In the genomic region with DNA sequence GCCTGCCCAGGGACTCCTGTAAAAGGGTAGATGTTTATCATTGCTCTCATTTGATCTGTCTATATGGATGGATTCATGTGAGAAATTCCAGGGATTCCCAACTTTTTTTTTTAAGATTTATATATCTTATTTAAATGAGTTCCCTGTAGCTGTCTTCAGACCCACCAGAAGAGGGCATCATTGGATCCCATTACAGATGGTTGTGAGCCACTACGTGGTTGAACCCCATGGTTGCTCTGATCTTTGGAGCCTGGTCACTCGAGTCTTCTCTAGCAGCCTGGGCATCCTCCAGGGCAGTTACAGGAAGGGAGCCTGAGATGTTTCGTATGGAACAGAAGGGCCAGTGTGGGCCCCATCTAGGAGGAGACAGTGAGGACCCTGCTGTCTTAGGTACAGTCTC, we compare ENCODE assay signal across 20 mouse cellular contexts. TPM values are rescaled to one million over a fixed set of nuclear protein-coding genes. Genes with fewer than 3 reads are reported as not detected.
DNase-seq lines count a peak whose midpoint lies in the region; ATAC-seq and TF ChIP-seq lines count a peak whose summit lies in the region.
"Had no signal": no experiment of that assay in that cellular context is flagged by ENCODE, and none has a peak within 500 bp of the region (broad histone marks: within the 10 kb centered on the region; RNA-seq: fewer than 3 reads in every experiment).

No protein-coding gene starts in this region.

- TF ChIP-seq CTCF in gastrocnemius, adult 2 months (IDR thresholded peaks at IDR 0.05): peak; percentile 14; the same call in 1 of the 2 replicates

- intact Hi-C loops in gastrocnemius, adult 2 months (cut with DNase I): no loop called here

- H3K9me3 ChIP-seq in kidney, embryonic 16.5 days (ENCODE audit: low read length): no peaks in the 10 kb centered on the region
- H3K9me3 ChIP-seq: heart, embryonic 15.5 days had no signal

- H3K4me2 ChIP-seq in kidney, embryonic 16.5 days (replicated peaks; ENCODE audit: low read depth, low read length): no peak overlapping the region
- H3K4me2 ChIP-seq: heart, embryonic 15.5 days had no signal

- H3K9ac ChIP-seq in kidney, embryonic 16.5 days (replicated peaks; ENCODE audit: low read length): no peak overlapping the region
- H3K9ac ChIP-seq: heart, embryonic 15.5 days had no signal

- ATAC-seq in kidney, embryonic 16.5 days (ENCODE audit: low FRiP score, low TSS enrichment): no peak
- ATAC-seq in frontal cortex, adult (ENCODE audit: low TSS enrichment): no peak
- ATAC-seq: hindbrain, embryonic 16.5 days had no signal

- DNase-seq in gastrocnemius, adult 2 months: no peak
- DNase-seq in gastrocnemius, postnatal 4 days (ENCODE audit: low spot score in 2 of 2): no peak
- peak; percentile 43 for DNase-seq in kidney, adult 9 months
- DNase-seq in 3T3-L1 (ENCODE audit: low read depth, low spot score): peak; percentile 22
- peak; percentile 24 for DNase-seq in kidney, postnatal 14 days
- DNase-seq: cerebellum, adult 18-20 months; gastrocnemius, postnatal 10 days; heart, adult 18-20 months; heart, postnatal 4 days; lung, adult 2 months; lung, postnatal 36 days; retina, postnatal 1 day; right cerebral cortex, postnatal 4 days; thymus, postnatal 14 days had no signal

- WGBS in kidney, embryonic 16.5 days: 61% methylated on average over 3 of the region's 3 CpGs

- no peak overlapping the region for H3K4me3 ChIP-seq in gastrocnemius, adult 2 months
- H3K4me3 ChIP-seq in kidney, embryonic 16.5 days (ENCODE audit: low read length): no peak overlapping the region
- H3K4me3 ChIP-seq: heart, embryonic 15.5 days had no signal

- H3K4me1 ChIP-seq in kidney, embryonic 16.5 days (ENCODE audit: insufficient read depth, low read length): no peaks in the 10 kb centered on the region
- H3K4me1 ChIP-seq: heart, embryonic 15.5 days had no signal

- H3K36me3 ChIP-seq in kidney, embryonic 16.5 days (ENCODE audit: insufficient read depth, low read length): peaks cover 12% of the 10 kb centered on the region

- no peak overlapping the region for H3K27ac ChIP-seq in gastrocnemius, adult 2 months
- H3K27ac ChIP-seq in kidney, embryonic 16.5 days (ENCODE audit: low read length): no peak overlapping the region
- H3K27ac ChIP-seq: heart, embryonic 15.5 days had no signal

- H3K27me3 ChIP-seq in kidney, embryonic 16.5 days (ENCODE audit: insufficient read depth, low read length): no peaks in the 10 kb centered on the region
- H3K27me3 ChIP-seq: CH12.LX; heart, embryonic 15.5 days had no signal

RNA-seq across cellular contexts. Expression of gene Amn, which starts 21.8 kb away (rescaled TPM):
- not detected for total RNA-seq in gastrocnemius, adult 2 months (2021)
- total RNA-seq in gastrocnemius, postnatal 4 days (2021): under 1 TPM in 1 of 2 experiments, not detected in 1; 0.44 TPM
- polyA plus RNA-seq in kidney, embryonic 16.5 days (2015; fragmentation: Nextera tagmentation; extraction: Ambion mirVana): 70.7 and 87.7 TPM in 2 replicates
- total RNA-seq: heart, adult 18-20 months had no signal
- polyA plus RNA-seq: forebrain, embryonic 11.5 days had no signal

Comparison
In these comparisons a context has a peak if more than half of its experiments do, and no peak if none do; other contexts are left out.
1. DNase-seq: peak in kidney, adult 9 months (single experiment), 3T3-L1 (single experiment) and kidney, postnatal 14 days (single experiment); none in gastrocnemius, adult 2 months (single experiment) and gastrocnemius, postnatal 4 days (0 of 2).